Mouse (Mus musculus) megakaryocyte, adult 5-6 weeks (primary cell): Measurements from ENCODE around the gene Acsl3. TPM values are rescaled to one million over a fixed set of nuclear protein-coding genes. Genes with fewer than 3 reads are reported as not detected.

ENCODE experiments used
- ATAC-seq: 2 replicates; pipeline ENCODE4 v1.8.0; 2016; ENCODE audit warnings: mild to moderate bottlenecking, inconsistent platforms; ENCODE audit not compliant: poor library complexity, severe bottlenecking
- total RNA-seq, 2 experiments: library from RNA; stranded (forward) in 1 of 2; stranded (reverse) in 1 of 2; fragments of 153-499, 151-499 nt in 1 of 2; fragments of 221-1000, 200-1000 nt in 1 of 2; gene quantifications; 2 replicates each; pipeline versions ENCODE4 v1.2.3 to v1.2.4; 2015 to 2017

Gene Acsl3
- total RNA-seq, 2 experiments from 2014 or later: 5.1 to 17.6 TPM

GRCm38 (mm10) chr1:78684128-78684527 is 26.5 kb downstream of the Acsl3 start:
- ATAC-seq: no peak

DNA sequence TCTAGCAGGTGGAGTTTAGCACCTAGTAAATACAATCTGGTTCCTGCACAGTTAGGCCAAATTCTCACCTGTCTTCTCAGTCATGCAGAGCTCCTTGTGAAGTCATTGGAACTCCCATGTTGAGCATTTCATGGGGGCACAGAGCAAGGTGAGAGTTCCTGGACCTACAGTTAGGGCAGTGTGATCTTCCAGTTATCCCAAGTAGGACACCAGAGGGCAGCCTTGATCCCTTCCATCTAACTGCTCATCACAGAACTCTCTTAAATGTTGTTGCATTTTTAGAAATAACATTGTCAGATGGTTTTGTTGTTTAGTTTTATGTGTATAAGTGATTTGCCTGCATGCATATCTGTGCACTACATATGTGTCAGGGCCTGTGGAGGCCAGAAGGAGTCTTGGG is 29.2 kb downstream of the Acsl3 start:
- 0 out of 2 replicates have a peak, but pooled peaks have one; percentile 49 for ATAC-seq

GRCm38 (mm10) chr1:78688149-78688548 is 30.5 kb downstream of the Acsl3 start:
- ATAC-seq: no peak

DNA sequence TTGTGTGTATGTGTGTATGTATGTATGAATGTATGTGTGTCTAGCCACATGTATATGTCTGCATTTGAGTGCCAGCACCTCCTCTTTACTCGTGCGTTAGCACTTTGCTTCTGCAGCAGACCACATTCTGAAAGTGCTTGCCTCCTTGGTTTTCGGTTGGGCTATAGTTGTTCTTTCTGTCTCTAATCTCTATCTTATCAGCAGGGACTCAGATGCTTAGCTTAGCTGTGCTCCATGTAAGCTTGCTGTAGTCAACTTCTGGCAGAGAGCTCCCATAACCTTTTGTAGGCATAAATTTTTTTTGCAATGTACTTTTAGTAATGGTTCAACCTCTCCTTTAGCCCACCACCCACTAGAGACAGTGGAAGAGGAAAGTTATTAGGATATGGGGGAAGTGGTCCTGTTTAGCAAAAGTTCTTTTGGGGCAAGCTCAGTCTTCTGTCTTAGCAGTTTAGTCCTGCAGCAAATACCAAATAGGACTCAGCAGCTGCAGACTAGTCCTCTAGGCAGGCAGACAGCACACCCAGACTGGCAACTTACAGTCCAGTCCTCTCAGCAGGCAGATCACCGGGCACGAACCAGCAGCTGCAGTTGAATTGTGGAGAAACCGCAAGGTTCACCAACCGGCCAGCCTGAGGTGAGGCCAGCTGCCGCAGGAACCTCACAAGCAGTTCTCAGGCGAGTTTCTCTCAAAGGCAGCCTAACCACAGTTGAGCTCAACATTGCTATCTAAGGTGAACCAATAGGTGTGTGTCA is 37.1 kb downstream of the Acsl3 start:
- ATAC-seq: no peak

- no peak for ATAC-seq
These were observed 38.7 kb downstream of the Acsl3 start for GRCm38 (mm10) chr1:78696305-78696704.

- no peak for ATAC-seq
These were observed 39.3 kb downstream of the Acsl3 start for GRCm38 (mm10) chr1:78696903-78697302.

GRCm38 (mm10) chr1:78698138-78698537 is 40.5 kb downstream of the Acsl3 start:
- ATAC-seq: no peak

DNA sequence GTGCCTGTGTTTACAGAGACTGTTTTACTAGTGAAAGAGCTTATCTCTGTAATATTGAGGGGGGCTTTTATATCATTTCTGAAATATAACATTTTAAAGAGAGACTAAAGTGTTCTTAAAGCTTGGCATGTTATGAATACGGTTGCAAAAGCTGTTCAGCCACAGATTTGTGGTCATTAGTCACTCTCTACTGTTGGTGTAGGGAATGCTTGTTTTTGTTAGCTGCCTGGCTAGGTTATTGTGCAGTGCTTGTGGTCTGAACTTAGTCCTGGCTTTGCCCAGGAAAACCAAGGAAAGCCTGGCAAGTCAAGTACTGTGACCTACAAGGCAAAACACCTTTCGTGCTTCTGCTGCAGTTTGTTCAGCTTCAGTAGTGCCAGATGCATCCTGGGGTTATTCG is 44.1 kb downstream of the Acsl3 start:
- no peak for ATAC-seq

- peak; percentile 79 for ATAC-seq
These were observed 44.8 kb downstream of the Acsl3 start for GRCm38 (mm10) chr1:78702282-78702963.

- ATAC-seq: peak; percentile 86
These were observed 45.3 kb downstream of the Acsl3 start for GRCm38 (mm10) chr1:78702964-78703285.

DNA sequence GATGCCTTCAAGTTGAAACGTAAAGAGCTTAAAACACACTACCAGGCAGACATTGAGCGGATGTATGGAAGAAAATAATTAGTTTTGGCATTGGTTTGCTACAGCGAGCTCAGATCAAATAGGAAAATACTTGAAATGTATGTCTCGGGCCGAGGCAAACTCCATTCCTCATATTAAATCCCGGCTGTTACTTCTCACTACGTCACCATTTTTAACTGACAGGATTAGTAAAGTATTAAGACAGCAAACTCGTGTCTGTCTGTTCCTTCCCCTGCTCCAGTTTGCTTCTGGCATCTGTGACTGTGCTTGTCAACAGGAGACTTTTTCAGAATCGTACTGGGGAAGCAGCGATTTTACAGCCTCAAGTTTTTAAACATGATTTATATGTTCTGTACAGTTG is 48.7 kb downstream of the Acsl3 start:
- ATAC-seq: no peak

GRCm38 (mm10) chr1:78707280-78707679 is 49.7 kb downstream of the Acsl3 start:
- ATAC-seq: no peak

DNA sequence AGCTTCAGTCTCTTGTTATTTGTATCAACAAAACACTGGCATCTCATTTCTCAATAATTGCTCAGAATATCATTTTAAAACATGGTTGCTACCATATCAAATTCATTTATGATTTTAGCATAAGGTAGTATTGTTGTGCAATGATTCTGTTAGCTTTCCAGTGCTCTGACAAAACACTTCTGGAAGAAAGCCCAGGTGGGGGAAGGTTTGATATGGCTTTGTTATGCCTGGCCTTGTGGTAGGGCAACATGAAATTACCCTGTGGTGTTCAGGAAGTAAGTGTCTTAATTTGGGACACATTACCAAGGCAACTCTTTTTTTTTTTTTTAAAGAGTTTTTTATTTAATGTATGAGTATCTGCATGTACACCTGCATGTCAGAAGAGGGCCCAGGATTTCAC is 52.4 kb downstream of the Acsl3 start:
- no peak for ATAC-seq

- no peak for ATAC-seq
These were observed 53.1 kb downstream of the Acsl3 start for GRCm38 (mm10) chr1:78710613-78711329.

GRCm38 (mm10) chr1:78724458-78725190 is 67.0 kb downstream of the Acsl3 start:
- peak; percentile 94 for ATAC-seq

DNA sequence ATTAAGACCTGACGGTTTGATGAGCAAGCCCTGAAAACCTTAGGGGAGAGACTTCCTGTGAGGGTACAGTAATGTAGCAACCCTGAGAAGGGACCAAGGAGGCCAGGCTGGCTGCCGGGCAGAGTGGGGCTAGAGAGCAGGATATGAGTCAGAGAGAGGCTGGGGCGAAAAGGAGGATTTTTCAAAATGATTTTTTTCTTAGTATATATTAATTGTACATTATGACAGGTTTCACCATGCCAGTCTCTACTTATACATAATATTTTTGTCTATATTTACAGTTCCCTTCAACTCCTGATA is 67.5 kb downstream of the Acsl3 start:
- no peak for ATAC-seq

- ATAC-seq: no peak
These were observed 68.1 kb downstream of the Acsl3 start for GRCm38 (mm10) chr1:78725617-78726223.

GRCm38 (mm10) chr1:78730114-78730720 is 72.6 kb downstream of the Acsl3 start:
- no peak for ATAC-seq

- no peak for ATAC-seq
These were observed 74.7 kb downstream of the Acsl3 start for GRCm38 (mm10) chr1:78732290-78732689.

DNA sequence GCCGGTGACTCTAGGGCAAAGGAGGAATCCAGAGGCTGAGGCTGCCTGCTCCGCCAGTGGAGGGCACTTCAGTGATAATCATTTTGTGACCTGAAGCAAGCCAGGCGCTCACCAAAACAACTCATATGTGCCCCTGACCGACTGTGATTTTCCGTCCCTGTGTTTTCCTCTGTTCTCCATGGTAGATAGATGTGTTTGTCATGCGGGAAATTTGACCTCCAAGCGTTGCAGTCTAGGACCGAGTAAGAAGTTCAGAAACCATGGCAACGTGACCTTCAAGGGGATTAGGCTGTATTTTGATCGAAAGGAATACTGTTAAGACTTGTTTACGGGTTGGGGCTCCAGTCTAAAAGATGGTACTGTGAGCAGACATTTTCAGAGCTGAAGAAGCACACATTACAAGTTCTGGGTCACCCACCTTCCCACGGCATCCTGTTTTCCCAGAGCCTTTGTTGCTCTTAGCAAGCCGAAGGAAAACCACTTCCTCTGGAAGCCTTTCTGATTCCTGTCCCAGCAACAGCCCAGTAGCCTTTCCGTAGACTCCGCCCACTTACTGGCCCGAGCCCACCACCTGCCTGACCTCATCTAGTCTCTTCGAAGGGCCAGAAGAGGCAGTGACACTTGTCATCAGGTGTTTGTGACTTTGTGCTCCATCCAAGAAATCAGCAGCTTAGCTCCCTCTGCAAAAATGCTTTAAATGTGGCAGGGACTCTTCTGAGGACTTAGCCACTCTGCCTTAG is 76.8 kb downstream of the Acsl3 start:
- no peak for ATAC-seq
